Mouse (Mus musculus) brain, embryonic 18.5 days (tissue): ENCODE data around the gene Car11.

ENCODE experiments used
- DNase-seq: peaks from one replicate; pipeline ENCODE4 v3.0.0-alpha.2; 2012; ENCODE audit warnings: low read depth, low spot score

The Car11 gene

DNA sequence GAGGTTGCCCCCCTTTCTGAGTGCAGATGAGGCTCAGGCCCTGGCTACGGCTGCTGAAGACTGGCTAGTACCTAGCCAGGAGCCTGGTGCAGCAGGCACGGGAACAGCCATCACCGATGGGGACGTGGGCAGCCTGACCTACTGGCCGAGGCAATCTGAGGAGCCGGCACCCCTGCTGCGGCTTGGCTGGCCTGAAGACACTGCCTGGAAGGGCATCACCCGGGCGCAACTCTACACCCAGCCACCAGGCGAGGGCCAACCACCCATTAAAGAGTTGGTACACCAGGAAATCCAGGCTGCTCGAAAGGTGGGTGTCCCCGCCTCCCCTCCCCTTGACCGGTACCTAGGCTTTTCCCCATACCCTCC is 22.7 kb downstream of the Car11 start:
- DNase-seq = no peak

DNA sequence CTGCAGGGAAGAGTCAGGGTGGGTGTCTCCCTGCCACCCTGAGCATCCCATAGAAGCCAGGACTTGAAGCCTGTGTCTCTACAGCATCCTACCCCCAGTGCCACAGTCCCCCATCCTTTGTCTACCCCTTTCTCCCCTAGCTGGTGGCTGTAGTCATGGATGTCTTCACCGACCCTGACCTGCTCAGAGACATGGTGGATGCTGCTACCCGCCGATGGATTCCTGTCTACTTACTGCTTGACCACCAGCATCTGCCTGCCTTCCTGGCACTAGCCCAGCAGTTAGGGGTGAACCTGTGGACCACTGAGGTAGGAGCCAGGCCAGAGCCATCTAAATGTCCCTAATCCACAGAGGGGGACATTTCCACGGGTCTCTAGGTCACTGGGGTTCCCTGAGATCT is 23.7 kb downstream of the Car11 start:
- no peak for DNase-seq

DNA sequence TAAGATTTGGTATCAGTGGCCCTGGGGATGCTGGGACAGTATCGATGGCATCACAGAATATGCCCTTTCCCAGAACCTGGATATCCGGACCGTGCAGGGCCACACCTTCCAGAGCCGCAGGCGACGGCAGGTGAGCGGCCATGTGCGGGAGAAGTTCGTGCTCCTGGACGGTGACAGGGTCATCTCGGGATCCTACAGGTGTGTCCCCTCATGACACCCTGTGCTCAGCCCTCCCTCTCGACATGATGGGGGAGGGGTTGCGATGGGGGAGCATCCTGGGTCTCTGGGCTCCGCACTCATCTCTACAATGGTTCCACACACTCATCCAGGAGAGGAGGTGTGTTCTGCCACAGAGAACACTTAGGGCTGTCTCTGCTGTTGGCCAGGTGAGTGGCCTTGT is 24.1 kb downstream of the Car11 start:
- DNase-seq = no peak

DNA sequence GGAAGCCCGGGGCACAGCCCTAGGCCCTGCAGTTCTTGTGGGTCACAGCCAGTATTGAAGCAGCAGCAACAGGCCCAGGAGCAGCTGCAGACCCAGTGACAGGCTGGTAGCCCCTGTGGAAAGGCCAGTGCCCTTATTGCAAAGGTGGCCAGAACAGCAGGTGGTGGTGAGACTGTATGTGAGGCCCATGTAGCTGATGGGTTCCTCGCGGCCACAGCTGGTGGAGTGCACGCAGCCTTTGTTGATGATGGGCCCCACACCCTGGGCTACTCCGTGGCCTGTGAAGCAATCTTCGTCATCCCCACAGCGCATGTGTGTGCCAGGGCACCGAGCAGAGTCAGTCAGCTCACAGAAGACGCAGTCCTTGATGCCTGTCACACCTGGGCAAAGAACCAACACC is 25.5 kb downstream of the Car11 start:
- DNase-seq = no peak

DNA sequence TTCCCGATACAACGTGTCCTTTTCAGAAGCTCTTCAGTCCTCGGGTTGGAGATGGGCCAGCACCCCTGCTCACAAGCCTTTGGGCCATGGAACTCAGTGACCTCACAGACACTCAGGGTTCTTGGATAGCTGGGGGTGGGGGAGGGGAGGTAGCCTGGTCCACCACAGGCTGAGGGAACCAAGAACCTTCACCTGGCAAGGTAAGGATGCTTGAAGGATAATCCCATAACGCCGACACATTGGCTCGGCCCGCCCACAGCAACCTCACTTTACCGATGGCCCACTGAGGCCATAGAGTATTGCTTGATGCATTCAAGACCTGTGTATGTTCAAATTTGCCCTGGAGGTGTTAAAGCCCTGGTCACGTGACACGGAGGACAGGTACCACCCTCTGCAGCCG is 26.1 kb downstream of the Car11 start, which contains the start of gene Spaca4:
Gene Spaca4 (minus strand): TSS at position 101 of the 400 bp plus-strand sequence.
- no peak for DNase-seq

DNA sequence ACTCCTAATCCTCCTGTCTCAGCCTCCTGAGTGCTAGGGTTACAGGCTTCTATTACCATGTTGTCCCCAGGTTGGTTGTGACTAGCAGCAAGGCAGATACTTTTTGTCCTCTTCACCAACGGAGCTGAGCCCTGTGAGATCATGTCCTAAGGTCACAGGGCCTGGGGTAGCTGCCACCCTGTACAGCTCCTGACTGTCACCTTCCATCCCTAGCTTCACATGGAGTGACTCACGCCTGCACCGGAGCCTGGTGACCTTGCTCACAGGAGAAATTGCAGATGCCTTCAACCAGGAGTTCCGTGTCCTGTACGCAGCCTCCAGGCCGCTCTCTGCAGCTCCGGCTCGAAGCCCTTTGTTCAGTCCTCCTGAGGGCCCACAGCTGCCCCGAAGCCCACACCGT is 26.8 kb downstream of the Car11 start:
- DNase-seq = no peak

DNA sequence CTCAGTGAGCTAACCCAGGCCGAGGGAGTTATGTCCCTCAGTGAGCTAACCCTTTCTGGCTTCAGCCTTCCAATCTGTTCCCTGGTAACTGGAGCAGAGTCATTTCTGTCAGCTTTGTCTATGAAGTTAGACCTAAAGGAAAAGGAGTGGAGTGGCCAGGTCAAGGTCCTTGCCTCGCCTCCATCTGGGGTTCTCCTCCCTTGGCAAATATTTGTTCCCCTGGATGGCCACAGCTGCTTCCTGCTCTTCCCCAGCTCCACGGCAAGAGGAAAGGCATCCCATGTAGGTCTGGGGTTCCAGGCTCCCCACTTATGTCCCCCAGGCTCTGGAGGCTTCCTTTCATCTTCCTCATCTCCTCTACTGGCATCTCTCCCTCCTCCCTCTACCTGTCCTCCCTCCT is 28.0 kb downstream of the Car11 start:
- DNase-seq = no peak

DNA sequence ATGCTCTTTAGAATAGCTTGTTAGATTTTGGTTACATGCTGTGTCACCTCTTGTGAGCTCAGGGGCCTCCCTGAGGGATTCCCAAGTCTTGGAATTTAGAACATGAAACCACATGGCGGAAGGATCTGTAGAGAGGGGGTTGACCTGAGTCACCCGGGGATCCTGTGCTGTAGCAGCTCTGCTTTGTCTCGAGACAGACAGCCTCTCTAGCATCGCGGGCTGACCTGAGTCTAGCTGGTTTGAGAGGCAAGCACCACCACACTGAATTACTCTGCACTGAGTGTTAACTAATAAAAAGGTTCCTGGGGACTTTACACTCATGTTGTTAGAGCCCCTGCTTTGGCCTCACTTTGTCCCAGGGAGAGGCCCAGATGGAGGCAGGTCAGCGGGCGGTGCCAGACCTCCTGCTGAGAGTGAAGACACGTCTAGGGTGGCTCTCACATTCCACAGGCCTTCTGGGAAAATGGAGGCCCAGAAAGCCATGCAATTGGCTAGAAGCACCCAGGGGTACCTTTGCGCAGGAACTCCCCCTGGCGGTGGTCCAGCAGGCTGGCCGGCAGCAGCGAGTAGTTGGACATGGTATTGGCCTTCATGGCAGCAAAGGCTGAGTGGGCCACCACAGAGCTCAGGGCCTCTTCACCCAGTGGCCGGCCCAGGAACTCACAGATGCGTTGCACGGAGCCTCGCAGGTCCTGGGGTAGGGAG is 31.2 kb downstream of the Car11 start:
- DNase-seq = no peak

DNA sequence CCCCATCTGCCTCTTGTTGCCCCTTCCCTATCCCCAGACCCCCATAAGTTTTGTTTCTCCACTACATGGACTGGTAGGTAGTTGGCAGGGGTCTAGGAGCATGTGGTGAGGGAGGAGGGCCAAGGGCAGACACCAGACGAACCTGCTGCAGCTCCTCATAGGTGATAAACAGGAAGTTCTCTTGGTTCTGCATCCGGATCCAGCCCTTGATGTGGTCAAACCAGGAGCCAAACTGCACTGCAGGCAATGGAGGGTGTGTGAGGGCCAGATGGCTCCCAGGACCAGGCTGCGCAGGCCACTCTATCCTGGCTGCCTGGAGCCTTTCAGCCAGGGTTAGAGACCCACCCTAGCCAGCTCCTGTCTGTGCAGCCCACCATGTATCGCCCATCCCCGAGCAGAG is 33.8 kb downstream of the Car11 start:
- DNase-seq = no peak

DNA sequence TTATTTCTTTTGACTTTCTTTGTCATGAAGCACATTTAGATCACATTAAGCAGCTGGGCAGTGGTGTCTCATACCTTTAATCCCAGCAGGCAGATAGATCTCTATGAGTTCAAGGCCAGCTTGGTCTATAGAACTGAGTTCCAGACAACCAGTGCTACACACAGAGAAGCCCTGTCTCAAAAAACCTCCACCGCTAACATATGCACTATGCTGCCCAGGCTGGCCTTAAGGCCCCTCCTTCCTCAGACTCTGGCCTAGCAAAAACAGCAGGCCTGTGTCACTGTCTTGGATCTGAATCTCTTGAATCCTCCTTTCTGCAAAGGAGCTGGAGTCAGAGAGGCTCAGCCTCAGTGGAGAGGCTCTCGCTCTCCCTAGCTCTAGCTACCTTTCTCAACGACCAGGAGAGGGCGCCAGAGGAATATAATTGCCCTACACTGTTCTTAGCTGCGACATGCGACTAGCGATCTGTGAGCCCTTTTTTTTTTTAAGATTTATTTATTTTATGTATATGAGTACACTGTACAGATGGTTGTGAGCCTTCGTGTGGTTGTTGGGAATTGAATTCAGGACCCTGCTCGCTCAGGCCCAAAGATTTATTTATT is 39.6 kb downstream of the Car11 start:
- peak; percentile 73 for DNase-seq

DNA sequence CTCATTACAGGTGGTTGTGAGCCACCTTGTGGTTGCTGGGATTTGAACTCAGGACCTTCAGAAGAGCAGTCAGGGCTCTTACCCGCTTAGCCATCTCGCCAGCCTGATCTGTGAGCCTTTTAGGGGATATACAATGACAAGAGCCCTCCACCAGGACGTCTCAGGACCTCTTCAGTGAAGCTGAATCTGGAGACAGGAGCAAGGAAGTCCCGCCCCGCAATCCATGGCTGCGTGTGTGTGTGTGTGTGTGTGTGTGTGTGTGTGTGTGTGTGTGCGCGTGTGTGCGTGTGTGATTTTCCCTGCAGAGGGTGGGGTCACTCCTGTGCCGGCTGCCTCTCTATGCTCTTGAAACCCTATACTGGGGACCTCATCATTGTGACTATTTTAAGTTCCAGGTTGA is 40.2 kb downstream of the Car11 start:
- DNase-seq = no peak

DNA sequence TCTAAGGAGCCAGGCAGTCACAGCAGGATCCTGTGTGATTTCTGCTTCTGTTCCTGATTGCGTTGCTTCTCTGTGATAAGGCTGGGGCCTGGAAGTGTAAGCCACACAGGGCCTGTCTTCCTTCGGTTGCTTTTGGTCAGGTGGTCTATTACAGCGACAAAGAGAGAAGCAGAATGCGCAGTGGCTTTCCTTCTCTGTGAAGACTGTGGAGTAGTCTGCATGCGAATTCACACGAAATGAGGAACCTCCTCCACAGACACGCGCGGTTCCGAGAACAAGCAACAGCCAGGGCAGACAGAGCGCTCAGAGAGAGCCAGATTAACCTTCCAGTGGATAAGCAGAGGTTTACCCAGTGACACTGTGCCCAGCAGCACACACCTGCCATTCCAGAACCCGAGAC is 41.7 kb downstream of the Car11 start:
- no peak for DNase-seq

DNA sequence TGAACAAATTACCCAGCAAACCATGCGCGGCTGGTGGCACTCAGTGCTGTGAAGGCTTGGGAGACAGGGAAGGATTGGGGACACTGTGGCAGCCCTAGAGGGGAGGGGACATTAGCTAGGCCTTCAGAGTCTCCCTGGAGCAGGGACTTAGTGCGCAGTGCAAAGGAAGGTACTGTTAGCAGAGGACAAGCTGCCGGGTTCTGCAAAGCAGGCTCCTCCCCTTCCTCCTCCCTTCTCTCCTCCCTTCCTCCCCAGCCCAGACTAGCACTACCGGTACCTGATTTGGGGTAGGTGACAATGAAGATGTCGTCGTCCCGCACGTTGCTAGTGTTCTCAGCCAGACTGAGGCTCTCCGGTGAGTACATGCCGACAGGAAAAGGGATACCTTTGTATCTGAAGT is 42.1 kb downstream of the Car11 start:
- DNase-seq = no peak

DNA sequence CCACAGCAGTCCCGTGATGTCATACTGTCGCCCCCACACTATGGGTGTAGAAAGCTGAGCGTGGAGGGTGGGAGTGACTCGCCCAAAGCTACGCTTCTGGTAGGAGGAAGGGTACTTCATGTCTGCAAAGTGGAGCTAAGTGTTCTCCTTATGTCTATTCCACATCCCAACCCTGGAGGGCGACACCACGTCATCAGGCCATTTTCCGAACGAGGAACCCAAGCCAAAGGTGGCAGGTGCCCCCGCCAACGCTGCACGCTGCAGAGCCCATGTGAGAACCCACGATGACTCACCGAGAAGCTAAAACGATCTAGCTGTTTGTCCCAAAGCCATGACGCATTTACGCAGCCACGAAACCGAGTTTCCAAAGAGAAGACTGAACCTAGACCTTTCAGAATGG is 42.7 kb downstream of the Car11 start:
- DNase-seq = no peak

DNA sequence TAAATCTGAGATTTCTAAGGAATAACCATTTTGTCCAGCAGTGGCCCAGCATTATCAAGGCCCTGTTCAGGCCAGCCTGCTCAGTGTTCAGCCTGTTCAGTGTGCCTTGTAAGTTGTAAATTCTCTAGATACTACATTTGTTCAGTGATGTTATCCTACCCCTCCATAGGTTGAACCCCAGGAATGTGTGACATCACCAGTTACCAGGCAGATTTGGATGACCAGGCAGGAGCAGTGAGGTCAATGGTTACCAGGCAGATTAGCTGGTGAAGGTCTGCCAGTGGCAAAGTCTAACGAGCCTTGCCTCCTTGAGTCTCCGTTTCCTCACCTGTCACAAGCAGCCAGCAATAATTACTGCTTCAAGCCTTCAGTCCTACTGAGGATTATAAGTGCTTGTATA is 44.7 kb downstream of the Car11 start:
- DNase-seq = no peak

DNA sequence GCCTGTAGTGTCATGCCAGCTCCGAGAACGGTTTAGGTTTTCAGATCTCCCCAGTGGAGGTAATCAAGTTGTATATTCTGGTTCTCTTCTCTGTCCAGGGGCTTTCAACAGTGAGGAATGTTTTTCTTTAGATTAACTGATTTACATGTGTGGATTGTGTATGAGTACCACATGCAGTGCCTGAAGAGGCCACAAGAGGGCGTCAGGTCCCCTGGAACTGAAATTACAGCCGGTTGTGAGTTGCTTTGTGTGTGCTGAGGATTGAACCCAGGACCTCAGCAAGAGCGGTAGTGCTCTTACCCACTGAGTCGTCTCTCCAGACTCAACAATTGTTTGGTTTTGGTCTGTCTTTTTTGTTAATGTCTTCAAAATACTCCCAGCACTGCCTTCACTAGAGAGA is 46.9 kb downstream of the Car11 start:
- DNase-seq = no peak

DNA sequence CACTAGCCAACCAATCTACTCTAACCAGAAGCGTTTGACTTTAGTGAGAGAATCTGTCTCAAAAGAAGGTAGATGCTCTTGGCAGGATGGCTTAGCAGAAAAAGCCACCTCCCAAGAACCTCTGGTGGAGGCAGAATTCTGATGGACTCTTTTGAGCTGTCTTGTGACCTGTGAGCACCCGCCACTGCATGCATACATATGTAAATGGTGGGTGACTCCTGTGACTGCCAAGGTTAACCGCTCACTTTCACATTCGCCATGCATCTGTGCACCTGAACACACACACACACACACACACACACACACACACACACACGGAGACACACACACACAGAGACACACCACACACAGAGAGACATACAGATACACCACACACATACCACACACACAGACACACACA is 47.8 kb downstream of the Car11 start:
- DNase-seq = no peak

DNA sequence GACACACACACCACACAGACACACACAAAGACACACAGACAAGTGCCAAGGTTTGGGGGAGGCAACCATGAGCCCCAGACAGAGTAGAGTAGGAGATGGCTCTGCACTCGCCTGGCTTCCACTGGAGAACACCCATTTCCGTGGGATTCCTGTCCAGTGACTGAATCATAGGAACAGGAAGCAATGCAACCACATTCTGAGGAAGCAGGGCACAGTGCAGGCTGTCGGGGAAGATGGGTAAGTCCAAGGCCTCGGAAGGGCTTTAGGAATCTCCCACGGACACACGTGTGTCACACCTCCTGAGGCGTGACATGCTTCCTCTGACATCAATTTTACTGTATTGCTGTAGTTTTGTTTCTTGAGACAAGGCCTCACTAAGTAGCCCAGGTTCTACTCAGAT is 48.5 kb downstream of the Car11 start:
- no peak for DNase-seq

DNA sequence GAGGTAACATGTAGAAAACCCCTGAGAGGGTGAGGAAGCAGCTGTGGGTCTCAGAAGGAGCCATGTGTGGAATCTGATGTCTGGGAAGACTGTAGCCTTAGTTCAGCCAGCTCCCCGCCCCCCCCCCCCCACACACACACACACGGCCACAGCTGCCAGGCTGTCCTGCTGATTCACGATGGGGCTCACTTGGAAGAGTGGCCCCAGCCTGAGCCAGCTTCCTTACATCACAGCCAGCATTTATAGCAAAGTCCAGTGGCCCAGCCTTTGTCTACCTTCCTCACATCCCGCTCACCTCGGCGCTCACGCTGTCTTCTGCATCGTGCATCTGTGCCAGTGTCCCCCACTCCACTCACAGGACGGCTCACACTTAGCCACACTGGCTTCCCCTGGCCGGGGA is 49.8 kb downstream of the Car11 start:
- no peak for DNase-seq

DNA sequence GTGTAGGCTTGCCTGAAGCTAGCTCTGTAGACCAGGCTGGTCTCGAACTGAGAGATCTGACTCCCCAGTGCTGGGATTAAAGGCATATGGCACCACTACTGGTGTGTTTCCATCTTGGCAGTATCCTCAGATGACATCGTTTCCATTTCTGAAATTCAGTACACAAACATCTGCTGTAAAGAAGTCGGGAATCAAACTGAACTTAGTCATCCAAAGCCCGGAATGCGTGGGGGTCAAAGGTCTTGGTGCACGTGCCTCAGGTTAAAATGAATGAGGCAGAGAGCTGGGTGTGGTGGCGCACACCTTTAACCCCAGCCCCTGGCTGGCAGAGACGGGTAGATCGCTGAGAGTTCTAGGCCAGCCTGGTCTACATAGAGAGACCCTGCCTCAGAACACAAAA is 50.5 kb downstream of the Car11 start:
- no peak for DNase-seq
